Mouse (Mus musculus) embryonic facial prominence, embryonic 14.5 days (tissue): ENCODE measurements around the gene Snx30. TPM values are rescaled to one million over a fixed set of nuclear protein-coding genes. Genes with fewer than 3 reads are reported as not detected.
A peak's percentile ranks its signal among the peaks of the same experiment; 100 is the strongest.

ENCODE experiments used
- ATAC-seq: fragments of 200-750 bp; cut with Nextera tagmentation; 2 replicates; pipeline ENCODE4 v1.8.0; 2017; ENCODE audit warnings: low read depth, moderate number of reproducible peaks, moderate TSS enrichment
- DNase-seq: peaks from one replicate; pipeline ENCODE4 v3.0.0-alpha.2; 2015; ENCODE audit warnings: low spot score
- H3K27ac ChIP-seq: fragments of 300-500 bp; sonication (generic); replicated peaks from 2 replicates; pipeline ENCODE4 v1.5.1; 2014; ENCODE audit warnings: low read depth, mild to moderate bottlenecking, low read length, moderate library complexity
- H3K27me3 ChIP-seq: fragments of 300-500 bp; sonication (generic); replicated peaks from 2 replicates; pipeline ENCODE4 v1.6.1; 2014; ENCODE audit warnings: low read length; ENCODE audit not compliant: control insufficient read depth, insufficient read depth
- H3K36me3 ChIP-seq: fragments of 300-500 bp; sonication (generic); 2 replicates; pipeline ENCODE4 v1.6.1; 2014; ENCODE audit warnings: low read length, mixed read lengths; ENCODE audit not compliant: control insufficient read depth, insufficient read depth
- H3K4me1 ChIP-seq: fragments of 300-500 bp; sonication (generic); 2 replicates; pipeline ENCODE4 v1.6.1; 2014; ENCODE audit warnings: antibody characterized with exemption, low read length; ENCODE audit not compliant: control insufficient read depth, insufficient read depth
- H3K4me2 ChIP-seq: fragments of 300-500 bp; sonication (generic); 2 replicates; pipeline ENCODE4 v1.6.1; 2014; ENCODE audit warnings: low read depth, mild to moderate bottlenecking, low read length, moderate library complexity, mixed read lengths
- H3K4me3 ChIP-seq: fragments of 300-500 bp; sonication (generic); 2 replicates; pipeline ENCODE4 v1.5.1; 2014; ENCODE audit warnings: low read depth, mild to moderate bottlenecking, low read length
- H3K9ac ChIP-seq: fragments of 300-500 bp; sonication (generic); 2 replicates; pipeline ENCODE4 v1.6.1; 2014; ENCODE audit warnings: low read depth, mild to moderate bottlenecking, low read length, moderate library complexity, mixed read lengths
- H3K9me3 ChIP-seq: fragments of 300-500 bp; sonication (generic); 2 replicates; pipeline ENCODE4 v1.6.1; 2016; ENCODE audit warnings: low read length; ENCODE audit not compliant: control insufficient read depth
- WGBS: fragments of 180-500 bp; shearing (Covaris S2); extraction: QIAGEN DNeasy Blood & Tissue Kit; methylation state at CpG from one replicate; pipeline ENCODE4 v1.1.7; 2014; 5-methylcytosine and 5-hydroxymethylcytosine counted together
- polyA plus RNA-seq: library from polyadenylated mRNA; unstranded; fragments of >200 nt; fragmentation: Nextera tagmentation; extraction: Ambion mirVana; gene quantifications from 2 replicates; pipeline ENCODE4 v1.2.1, GENCODE M21; 2014

The Snx30 gene
- polyA plus RNA-seq, 1 experiment from 2014 or later = 14.1 TPM

DNA sequence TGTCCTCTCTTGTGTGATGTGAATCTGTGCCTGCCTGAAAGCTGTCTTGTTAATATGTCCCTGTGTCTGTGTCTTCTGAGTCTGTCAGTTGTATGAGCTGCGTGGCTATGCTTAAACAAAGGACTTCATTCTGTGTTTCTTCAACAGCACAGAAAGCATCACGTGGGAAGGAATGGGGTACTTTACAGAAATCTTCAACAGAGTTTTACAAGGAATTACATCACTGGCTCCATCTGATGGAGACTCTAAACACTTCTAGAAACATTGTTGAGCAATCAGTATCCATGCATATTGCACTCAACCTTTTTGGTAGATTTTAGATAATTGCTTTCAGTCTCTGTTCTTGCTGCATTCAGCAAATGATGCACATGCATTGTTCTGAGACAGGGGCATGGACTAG is 71.4 kb downstream of the Snx30 start:
- Histone ChIP-seq H3K36me3 (peaks cover 12% of the 10 kb centered on the region; the same call in 1 of the 2 replicates), H3K4me3 (no peak overlapping the region), H3K4me1 (no peaks in the 10 kb centered on the region), H3K4me2 (no peak overlapping the region), H3K9ac (no peak overlapping the region), H3K9me3 (no peaks in the 10 kb centered on the region), H3K27ac (no peak overlapping the region), H3K27me3 (no peaks in the 10 kb centered on the region)
- no peak for DNase-seq
- ATAC-seq = no peak
- 71% methylated on average over 2 of the region's 2 CpGs for WGBS

DNA sequence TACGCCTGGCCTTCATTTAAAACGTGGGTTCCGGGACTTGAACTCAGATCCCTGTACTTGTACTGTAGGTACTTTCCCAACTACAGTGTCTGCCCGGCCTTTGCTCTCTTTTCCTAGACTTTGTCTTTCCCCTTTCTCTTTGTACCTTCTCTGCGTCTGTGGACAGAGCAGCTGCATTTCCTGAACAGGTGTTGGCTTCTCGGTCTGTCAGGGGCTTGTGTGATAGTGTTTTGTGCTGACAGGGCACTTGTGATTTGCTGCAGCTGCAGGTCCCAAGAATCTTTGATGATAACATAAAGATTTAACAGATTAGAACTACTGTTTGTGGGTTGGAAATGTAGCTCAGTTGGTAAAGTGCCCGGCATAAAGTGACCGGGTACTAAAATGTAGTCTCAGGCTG is 73.0 kb downstream of the Snx30 start:
- no peak for ATAC-seq

DNA sequence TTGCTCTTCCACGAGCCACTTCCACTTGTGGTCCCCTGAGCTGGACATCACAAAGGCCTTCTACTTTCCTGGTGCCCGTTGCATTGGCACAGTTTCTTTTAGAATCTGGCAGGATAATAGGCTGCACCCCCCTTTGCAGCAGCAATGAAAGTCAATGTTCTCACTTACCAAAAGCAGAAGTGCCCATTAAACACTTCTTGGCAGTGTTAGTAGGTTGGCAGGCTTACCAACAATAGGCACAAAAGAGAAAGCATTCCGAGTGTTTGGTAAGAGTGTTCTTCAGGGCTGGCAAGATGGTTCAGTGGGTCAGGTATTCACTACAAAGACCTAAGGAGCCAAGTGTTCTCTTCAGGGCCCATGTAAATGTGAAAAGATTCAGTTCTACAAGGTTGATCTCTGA is 73.8 kb downstream of the Snx30 start:
- no peak overlapping the region for H3K4me2 ChIP-seq
- H3K9ac ChIP-seq = no peak overlapping the region
- WGBS = 92% methylated on average over 3 of the region's 3 CpGs
- DNase-seq = no peak
- H3K27me3 ChIP-seq = no peaks in the 10 kb centered on the region
- H3K36me3 ChIP-seq = peaks cover 21% of the 10 kb centered on the region
- H3K4me3 ChIP-seq = no peak overlapping the region
- no peaks in the 10 kb centered on the region for H3K4me1 ChIP-seq
- no peak for ATAC-seq
- H3K9me3 ChIP-seq = no peaks in the 10 kb centered on the region
- no peak overlapping the region for H3K27ac ChIP-seq

More for the DNA sequence above, 73.0 kb downstream of the Snx30 start:
- H3K9ac ChIP-seq = no peak overlapping the region
- no peaks in the 10 kb centered on the region for H3K27me3 ChIP-seq
- H3K36me3 ChIP-seq = peaks cover 21% of the 10 kb centered on the region; the same call in 1 of the 2 replicates
- H3K4me2 ChIP-seq = no peak overlapping the region
- H3K27ac ChIP-seq = no peak overlapping the region
- H3K4me3 ChIP-seq = no peak overlapping the region
- 77% methylated on average over 8 of the region's 8 CpGs for WGBS
- no peak for DNase-seq
- H3K9me3 ChIP-seq = no peaks in the 10 kb centered on the region
- no peaks in the 10 kb centered on the region for H3K4me1 ChIP-seq

DNA sequence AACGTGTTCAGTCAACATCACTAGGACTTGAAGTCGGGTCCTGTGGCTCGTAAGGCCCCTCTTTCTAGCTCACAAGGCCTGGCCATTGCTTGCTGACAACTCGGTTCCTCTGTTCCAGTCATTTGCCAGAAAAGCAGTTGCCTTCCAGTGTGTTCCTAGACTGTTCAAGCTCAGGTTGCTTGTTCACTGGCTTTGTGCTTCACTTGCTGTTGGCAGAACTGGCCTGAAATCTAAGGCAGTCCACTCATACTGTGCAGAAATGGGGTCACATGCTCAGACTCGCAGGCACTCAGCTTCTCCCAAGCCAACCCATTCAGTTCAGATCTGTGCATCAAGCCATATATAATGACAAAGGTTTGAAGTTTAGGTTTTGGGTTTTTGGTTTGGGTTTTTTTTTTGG is 75.1 kb downstream of the Snx30 start:
- DNase-seq (no peak), ATAC-seq (no peak)
- H3K9ac ChIP-seq = no peak overlapping the region
- no peaks in the 10 kb centered on the region for H3K9me3 ChIP-seq
- peaks cover 34% of the 10 kb centered on the region for H3K36me3 ChIP-seq
- WGBS = 83% methylated on average over 5 of the region's 5 CpGs
- H3K27me3 ChIP-seq = no peaks in the 10 kb centered on the region
- H3K4me1 ChIP-seq = no peaks in the 10 kb centered on the region
- no peak overlapping the region for H3K4me2 ChIP-seq
- no peak overlapping the region for H3K27ac ChIP-seq
- no peak overlapping the region for H3K4me3 ChIP-seq

DNA sequence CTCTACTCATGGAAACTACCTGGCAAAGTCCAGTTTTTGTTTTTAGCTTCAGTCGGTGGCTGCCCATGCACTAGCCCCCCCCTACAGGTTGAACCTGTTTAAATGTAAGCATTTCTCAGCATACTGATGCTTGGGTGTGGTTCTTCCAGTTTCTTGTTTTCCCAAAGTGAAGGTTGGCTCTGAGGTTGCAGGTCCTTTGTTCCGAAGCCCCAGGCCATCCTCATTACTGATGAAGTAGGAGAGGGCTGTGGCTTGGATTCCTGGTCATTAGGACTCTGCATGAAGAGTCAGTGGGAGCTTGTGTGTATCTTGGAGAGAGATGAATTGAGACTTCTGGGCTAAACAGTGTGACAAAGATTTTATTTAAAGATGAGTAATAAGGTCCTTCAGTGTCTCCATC is 75.6 kb downstream of the Snx30 start:
- Histone ChIP-seq H3K4me3 (no peak overlapping the region), H3K9me3 (no peaks in the 10 kb centered on the region), H3K36me3 (peaks cover 38% of the 10 kb centered on the region), H3K27me3 (no peaks in the 10 kb centered on the region), H3K27ac (no peak overlapping the region), H3K4me2 (no peak overlapping the region), H3K9ac (no peak overlapping the region), H3K4me1 (no peaks in the 10 kb centered on the region)
- 84% methylated on average over 2 of the region's 2 CpGs for WGBS
- peak; percentile 26 for DNase-seq
- ATAC-seq = no peak

DNA sequence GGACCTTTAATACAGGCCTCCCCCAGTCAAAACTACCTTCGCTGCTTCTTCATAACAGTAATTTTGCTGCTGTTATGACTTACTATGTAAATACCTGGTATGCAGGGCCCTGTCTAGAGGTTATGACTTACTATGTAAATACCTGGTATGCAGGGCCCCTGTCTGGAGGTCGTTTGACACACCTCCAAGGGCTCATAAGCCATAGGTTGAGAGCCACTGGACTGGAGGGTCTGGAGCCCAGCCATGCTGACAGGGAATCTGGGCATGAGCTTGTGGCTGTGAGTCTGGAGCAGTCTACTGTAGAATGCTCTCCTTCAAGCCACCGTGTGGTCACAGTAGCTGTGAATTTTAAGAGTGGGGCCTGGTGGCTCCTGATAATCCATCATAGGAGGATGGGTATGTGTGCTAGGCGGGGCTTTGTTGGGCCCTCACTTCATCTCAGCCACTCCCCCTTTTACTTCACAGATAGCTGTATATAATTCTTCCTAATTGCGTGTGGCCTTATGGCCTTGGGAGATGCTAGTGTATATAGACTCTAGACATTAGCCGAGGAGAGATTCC is 78.6 kb downstream of the Snx30 start:
- Histone ChIP-seq H3K4me2 (no peak overlapping the region), H3K27ac (no peak overlapping the region), H3K4me1 (no peaks in the 10 kb centered on the region), H3K9me3 (no peaks in the 10 kb centered on the region), H3K9ac (no peak overlapping the region), H3K27me3 (no peaks in the 10 kb centered on the region), H3K36me3 (peaks cover 43% of the 10 kb centered on the region), H3K4me3 (no peak overlapping the region)
- ATAC-seq (no peak), DNase-seq (no peak)
- 81% methylated on average over 6 of the region's 6 CpGs for WGBS

GRCm38 (mm10) chr4:59886281-59886680 is 80.6 kb downstream of the Snx30 start:
- 86% methylated on average over 6 of the region's 6 CpGs for WGBS

DNA sequence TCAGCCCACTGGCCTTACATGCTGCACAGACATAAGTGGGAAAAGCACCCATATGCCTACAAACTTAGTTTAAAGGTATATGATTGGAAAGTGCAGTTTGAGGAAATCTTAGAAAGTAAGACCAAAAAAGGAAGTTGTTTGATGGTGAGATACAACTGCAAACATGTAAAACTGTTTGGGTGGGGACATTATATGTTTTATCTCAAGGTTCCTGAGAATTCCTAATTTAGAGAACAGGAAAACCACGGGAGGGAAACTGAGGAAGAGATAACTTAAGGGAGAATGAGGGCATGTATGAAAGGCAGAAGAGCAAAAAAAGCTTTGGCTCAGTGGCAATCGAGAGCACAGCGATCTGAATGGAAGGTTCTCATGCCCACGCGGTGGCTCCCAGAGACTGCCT is 81.4 kb downstream of the Snx30 start:
- Histone ChIP-seq H3K27me3 (no peaks in the 10 kb centered on the region), H3K36me3 (peaks cover 31% of the 10 kb centered on the region), H3K27ac (no peak overlapping the region), H3K4me3 (no peak overlapping the region), H3K9me3 (no peaks in the 10 kb centered on the region), H3K4me1 (no peaks in the 10 kb centered on the region), H3K4me2 (no peak overlapping the region), H3K9ac (no peak overlapping the region)
- WGBS = 94% methylated on average over 5 of the region's 5 CpGs
- ATAC-seq = no peak
- no peak for DNase-seq

More at GRCm38 (mm10) chr4:59886281-59886680, 80.6 kb downstream of the Snx30 start:
- Histone ChIP-seq H3K4me3 (no peak overlapping the region), H3K4me2 (no peak overlapping the region), H3K27ac (no peak overlapping the region), H3K9ac (no peak overlapping the region), H3K9me3 (no peaks in the 10 kb centered on the region), H3K4me1 (no peaks in the 10 kb centered on the region), H3K27me3 (no peaks in the 10 kb centered on the region), H3K36me3 (peaks cover 34% of the 10 kb centered on the region)
- DNase-seq (no peak), ATAC-seq (no peak)

GRCm38 (mm10) chr4:59888014-59888413 is 82.4 kb downstream of the Snx30 start:
- no peaks in the 10 kb centered on the region for H3K9me3 ChIP-seq
- no peak for ATAC-seq
- DNase-seq = no peak
- H3K4me3 ChIP-seq = no peak overlapping the region
- no peaks in the 10 kb centered on the region for H3K27me3 ChIP-seq
- no peak overlapping the region for H3K9ac ChIP-seq
- peaks cover 22% of the 10 kb centered on the region for H3K36me3 ChIP-seq
- H3K4me1 ChIP-seq = no peaks in the 10 kb centered on the region
- no peak overlapping the region for H3K4me2 ChIP-seq
- 69% methylated on average over 5 of the region's 5 CpGs for WGBS
- no peak overlapping the region for H3K27ac ChIP-seq
